In genomic region chr1:133961281-133962134, GRCm38 (mm10) we compare ENCODE assay signal across 8 mouse cellular contexts. TPM values are rescaled to one million over a fixed set of nuclear protein-coding genes. Genes with fewer than 3 reads are reported as not detected.
A peak's percentile ranks its signal among the peaks of the same experiment; 100 is the strongest.
DNase-seq lines count a peak whose midpoint lies in the region; ATAC-seq and TF ChIP-seq lines count a peak whose summit lies in the region.

No protein-coding gene starts in this region.

- no peak for TF ChIP-seq CTCF in Patski (IDR thresholded peaks at IDR 0.05)

- in situ Hi-C loops in Patski (cut with MboI; ENCODE audit: low pct_unique_long_range_greater_than_20kb) = loop anchor here (5.0 kb wide), 1 partner anchor 86 kb away; no protein-coding TSS in a partner anchor

- POLR2A ChIA-PET in Patski (lab: Charles Lee) = no interaction called here

- H3K4me1 ChIP-seq in hindbrain, embryonic 13.5 days (replicated peaks) = peaks cover 11% of the 10 kb centered on the region

- DNase-seq in Patski (ENCODE audit: low read depth, low spot score) = no peak
- DNase-seq in cerebellum, adult 9-10 months = peak; percentile 86
- DNase-seq in gastrocnemius, adult 18-20 months (ENCODE audit: low spot score) = peak; percentile 78
- peak; percentile 24 to 31 for DNase-seq in left cerebral cortex, postnatal 25 days (ENCODE audit: low spot score in 2 of 2)
- peak; percentile 87 for DNase-seq in skeletal muscle tissue, adult 2 months (ENCODE audit: low read depth, low spot score)
- DNase-seq in T-cell, adult 2 months (ENCODE audit: low spot score) = no peak

- ATAC-seq in Patski = peak; percentile 61
- peak; percentile 81 for ATAC-seq in hindbrain, embryonic 13.5 days (ENCODE audit: low FRiP score)
- peak; percentile 81 for ATAC-seq in megakaryocyte-erythroid progenitor cell, adult 5-6 weeks (replicated peaks; ENCODE audit: low FRiP score, low TSS enrichment, poor library complexity, severe bottlenecking)

- H3K9ac ChIP-seq in hindbrain, embryonic 13.5 days = no peak overlapping the region; the same call in 1 of the 2 replicates

- H3K36me3 ChIP-seq in hindbrain, embryonic 13.5 days = no peaks in the 10 kb centered on the region

- CTCF ChIA-PET in Patski (lab: Charles Lee) = interaction anchor here (0.8 to 4.6 kb wide), 4 partner anchors 21 to 226 kb away, joined by 3 to 30 read pairs (median 6); no protein-coding TSS in a partner anchor

- H3K27me3 ChIP-seq in Patski = no peaks in the 10 kb centered on the region
- H3K27me3 ChIP-seq in hindbrain, embryonic 13.5 days = 0 out of 2 replicates have a peak, but pooled peaks cover 10% of the 10 kb centered on the region

- no peak overlapping the region for H3K27ac ChIP-seq in hindbrain, embryonic 13.5 days

- WGBS in hindbrain, embryonic 13.5 days = 18% methylated on average over 18 of the region's 18 CpGs

- intact Hi-C loops in left cerebral cortex, postnatal 25 days (cut with DNase I) = loop anchor here (1.0 kb wide), 1 partner anchor 85 kb away; no protein-coding TSS in a partner anchor

- H3K4me2 ChIP-seq in hindbrain, embryonic 13.5 days = 0 out of 2 replicates have a peak overlapping the region, but pooled peaks have one; percentile 15

- no peaks in the 10 kb centered on the region for H3K9me3 ChIP-seq in hindbrain, embryonic 13.5 days

- no peak overlapping the region for H3K4me3 ChIP-seq in hindbrain, embryonic 13.5 days

RNA-seq across cellular contexts. Expression of gene Prelp, which starts 40.3 kb away (rescaled TPM):
- polyA plus RNA-seq in Patski (2021) = 0.05 TPM
- 10 to 100 TPM; 17.6 to 37.2 TPM for total RNA-seq in gastrocnemius, adult 18-20 months (2021)
- polyA plus RNA-seq in hindbrain, embryonic 13.5 days (2015; fragmentation: Nextera tagmentation; extraction: Ambion mirVana) = 10.2 and 14.8 TPM in 2 replicates
- total RNA-seq in left cerebral cortex, postnatal 25 days (2021) = 1 to 10 TPM; 7.9 to 9.0 TPM
- total RNA-seq in megakaryocyte-erythroid progenitor cell, adult 5-6 weeks (2014; fragmentation: Nextera tagmentation) = 0.20 TPM in 1 of 2 replicates, not detected in the other
- not detected in 2 replicates for total RNA-seq in megakaryocyte-erythroid progenitor cell, adult 5-6 weeks (2017)

RNA-seq across cellular contexts. Expression of gene Optc, which starts 53.7 kb away (rescaled TPM):
- polyA plus RNA-seq in Patski (2021) = 0.04 TPM
- under 1 TPM in 1 of 2 experiments, not detected in 1; 0.19 TPM for total RNA-seq in gastrocnemius, adult 18-20 months (2021)
- 2.7 and 3.6 TPM in 2 replicates for polyA plus RNA-seq in hindbrain, embryonic 13.5 days (2015; fragmentation: Nextera tagmentation; extraction: Ambion mirVana)
- 1 to 10 TPM in 1 of 2 experiments, under 1 TPM in 1; 0.94 to 2.8 TPM for total RNA-seq in left cerebral cortex, postnatal 25 days (2021)
- total RNA-seq in megakaryocyte-erythroid progenitor cell, adult 5-6 weeks (2014; fragmentation: Nextera tagmentation) = not detected in 2 replicates
- 2.0 TPM in 1 of 2 replicates, not detected in the other for total RNA-seq in megakaryocyte-erythroid progenitor cell, adult 5-6 weeks (2017)

Comparison
In these comparisons a context has a peak if more than half of its experiments do, and no peak if none do; other contexts are left out.
1. DNase-seq: peak in cerebellum, adult 9-10 months (single experiment), gastrocnemius, adult 18-20 months (single experiment), left cerebral cortex, postnatal 25 days (2 of 2) and skeletal muscle tissue, adult 2 months (single experiment); none in Patski (single experiment) and T-cell, adult 2 months (single experiment).
2. RNA of gene Prelp, which starts 40.3 kb away (total RNA-seq): 17.6 to 37.2 TPM in gastrocnemius, adult 18-20 months and 7.9 to 9.0 TPM in left cerebral cortex, postnatal 25 days; 0.20 TPM in megakaryocyte-erythroid progenitor cell, adult 5-6 weeks; every median in the first group is over 4 times any median in the second.
3. Peak in every context shown above with its lines, with median percentiles within 50 percentile points of each other: ATAC-seq.